Mouse (Mus musculus) liver, adult 2 months (tissue): ENCODE data around the gene Ergic1.

ENCODE experiments used
- CTCF ChIP-seq: fragments of 200-500 bp; IDR thresholded peaks from 2 replicates; pipeline ENCODE4 v1.5.1; 2011; ENCODE audit warnings: low read depth, low read length, control low read depth
- POLR2A ChIP-seq: fragments of 200-500 bp; IDR thresholded peaks from 2 replicates; pipeline ENCODE4 v1.6.1; 2011; ENCODE audit warnings: low read length, control low read depth; ENCODE audit not compliant: insufficient read depth; ENCODE audit errors: extremely low read depth

DNA sequence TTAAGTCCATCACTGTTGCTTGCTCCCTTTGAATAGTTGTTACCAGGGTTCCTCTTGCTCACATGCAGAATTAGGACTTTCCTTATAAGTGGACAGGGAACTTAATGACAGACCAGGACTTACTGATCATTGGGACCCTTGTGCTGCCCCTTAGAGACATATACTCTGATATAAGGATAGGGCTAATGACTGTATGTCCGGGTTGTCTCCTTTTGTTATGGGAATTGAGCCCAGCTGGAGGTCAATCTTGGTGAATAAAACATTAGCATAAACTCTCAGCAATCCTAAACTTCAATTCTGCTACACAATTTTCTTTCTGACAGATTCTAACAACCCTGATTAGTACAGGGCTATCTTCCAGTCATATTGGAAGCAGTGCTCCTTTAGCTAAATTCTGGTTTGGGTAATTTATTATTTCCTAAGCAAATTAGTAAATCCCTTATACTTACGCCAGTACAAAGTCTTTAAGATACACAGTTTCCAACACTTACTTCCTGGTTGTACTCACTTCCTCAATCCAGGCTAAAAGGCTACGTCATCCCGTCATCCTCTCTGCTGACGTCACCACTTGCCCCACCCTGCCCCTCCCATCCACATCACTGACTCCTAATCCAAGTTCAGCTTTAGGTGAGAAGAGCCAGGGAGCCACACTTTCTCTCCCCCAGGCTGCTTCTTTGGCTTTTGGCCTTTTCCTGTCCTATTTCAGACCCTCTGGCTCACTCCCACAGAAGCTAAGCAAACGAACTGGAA lies 23.4 kb upstream of the Ergic1 start:
- TF ChIP-seq POLR2A (no peak), CTCF (no peak)
